Mouse (Mus musculus): Measurements from ENCODE around the gene Pdgfd.

Gene Pdgfd

GRCm38 (mm10) chr9:6317114-6317513, 148.7 kb downstream of the Pdgfd start:
- DNase-seq (ENCODE audit: low read depth) = no peak

- no peak for DNase-seq (ENCODE audit: low read depth)
Observed at GRCm38 (mm10) chr9:6325408-6325807, 157.0 kb downstream of the Pdgfd start.

GRCm38 (mm10) chr9:6333499-6333898, 165.1 kb downstream of the Pdgfd start:
- DNase-seq (ENCODE audit: low read depth) = no peak

- DNase-seq (ENCODE audit: low read depth) = no peak
Observed at GRCm38 (mm10) chr9:6336236-6336635, 167.9 kb downstream of the Pdgfd start.

- no peak for DNase-seq (ENCODE audit: low read depth)
Observed at GRCm38 (mm10) chr9:6337891-6338290, 169.5 kb downstream of the Pdgfd start.

GRCm38 (mm10) chr9:6338344-6338743, 170.0 kb downstream of the Pdgfd start:
- DNase-seq (ENCODE audit: low read depth) = no peak

GRCm38 (mm10) chr9:6339394-6339793, 171.0 kb downstream of the Pdgfd start:
- DNase-seq (ENCODE audit: low read depth) = no peak

GRCm38 (mm10) chr9:6340750-6341149, 172.4 kb downstream of the Pdgfd start:
- no peak for DNase-seq (ENCODE audit: low read depth)

GRCm38 (mm10) chr9:6342854-6343253, 174.5 kb downstream of the Pdgfd start:
- no peak for DNase-seq (ENCODE audit: low read depth)

- no peak for DNase-seq (ENCODE audit: low read depth)
Observed at GRCm38 (mm10) chr9:6344514-6344913, 176.1 kb downstream of the Pdgfd start.

GRCm38 (mm10) chr9:6344924-6345323, 176.5 kb downstream of the Pdgfd start:
- DNase-seq (ENCODE audit: low read depth) = no peak

- no peak for DNase-seq (ENCODE audit: low read depth)
Observed at GRCm38 (mm10) chr9:6345366-6345765, 177.0 kb downstream of the Pdgfd start.

GRCm38 (mm10) chr9:6353257-6353960, 185.0 kb downstream of the Pdgfd start:
- no peak for DNase-seq (ENCODE audit: low read depth)

- no peak for DNase-seq (ENCODE audit: low read depth)
Observed at GRCm38 (mm10) chr9:6360795-6361194, 192.4 kb downstream of the Pdgfd start.

GRCm38 (mm10) chr9:6366550-6366949, 198.2 kb downstream of the Pdgfd start:
- no peak for DNase-seq (ENCODE audit: low read depth)

GRCm38 (mm10) chr9:6401764-6402163, 233.4 kb downstream of the Pdgfd start:
- no peak for DNase-seq (ENCODE audit: low read depth)

GRCm38 (mm10) chr9:6406535-6406934, 238.2 kb downstream of the Pdgfd start:
- DNase-seq (ENCODE audit: low read depth) = no peak

- no peak for DNase-seq (ENCODE audit: low read depth)
Observed at GRCm38 (mm10) chr9:6407972-6408371, 239.6 kb downstream of the Pdgfd start.

GRCm38 (mm10) chr9:6424606-6425005, 256.2 kb downstream of the Pdgfd start:
- DNase-seq (ENCODE audit: low read depth) = no peak

Measured in naive thymus-derived CD4-positive, alpha-beta T cell, adult 2 months (primary cell).